9 mouse cellular contexts compared by ENCODE assay signal in the genomic region with DNA sequence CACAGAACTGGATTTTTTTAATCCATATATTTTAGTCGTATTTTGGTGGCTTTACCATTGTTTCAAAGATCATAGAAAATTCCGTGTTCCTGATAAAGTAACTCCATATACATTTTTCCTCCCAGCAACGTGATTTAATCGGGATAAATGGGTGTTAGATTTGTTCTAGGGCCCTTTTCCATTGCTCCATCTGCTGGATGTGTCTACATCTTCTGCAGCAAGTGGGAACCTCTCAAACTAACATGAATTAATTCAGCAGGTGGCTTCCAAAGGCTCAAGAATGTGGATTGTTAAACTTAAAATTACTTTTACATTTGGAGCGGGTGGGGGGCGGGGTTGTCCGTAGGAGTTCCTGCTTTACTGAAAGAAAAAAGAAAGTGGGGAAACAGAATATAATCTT.
DNase-seq lines count a peak whose midpoint lies in the region; ATAC-seq and TF ChIP-seq lines count a peak whose summit lies in the region.
"Had no signal": no experiment of that assay in that cellular context is flagged by ENCODE, and none has a peak within 500 bp of the region (broad histone marks: within the 10 kb centered on the region; RNA-seq: fewer than 3 reads in every experiment).

No protein-coding gene starts in this region.

- WGBS in liver, embryonic 11.5 days: 24% methylated on average over 7 of the region's 7 CpGs
- 16% methylated on average over 7 of the region's 7 CpGs for WGBS in liver, postnatal 0 days (ENCODE audit: insufficient replicate concordance)
- 13% methylated on average over 7 of the region's 7 CpGs for WGBS in forebrain, embryonic 13.5 days
- WGBS in limb, embryonic 10.5 days: 24% methylated on average over 7 of the region's 7 CpGs

- no peak for TF ChIP-seq CTCF in liver, postnatal 0 days (IDR thresholded peaks at IDR 0.05; ENCODE audit: low read depth)

- no peak for TF ChIP-seq EP300 in liver, postnatal 0 days (IDR thresholded peaks at IDR 0.05; ENCODE audit: low read depth)

- H3K9ac ChIP-seq in liver, embryonic 11.5 days (ENCODE audit: low read depth, low read length): no peak overlapping the region
- H3K9ac ChIP-seq in liver, postnatal 0 days (replicated peaks): no peak overlapping the region
- H3K9ac ChIP-seq in forebrain, embryonic 13.5 days: peak overlapping the region; percentile 66; the same call in 1 of the 2 replicates

- H3K4me2 ChIP-seq in liver, embryonic 11.5 days: peak overlapping the region; percentile 83; the same call in 1 of the 2 replicates
- no peak overlapping the region for H3K4me2 ChIP-seq in liver, postnatal 0 days (ENCODE audit: low read depth, low read length)
- H3K4me2 ChIP-seq in forebrain, embryonic 13.5 days: peak overlapping the region; percentile 98

- ATAC-seq in liver, embryonic 11.5 days (replicated peaks; ENCODE audit: low FRiP score): no peak
- ATAC-seq in liver, postnatal 0 days: no peak
- no peak for ATAC-seq in forebrain, embryonic 13.5 days
- no peak for ATAC-seq in inflammation-experienced regulatory T-cells, adult 6 months
- ATAC-seq: Patski had no signal

- no peak overlapping the region for H3K4me3 ChIP-seq in liver, embryonic 11.5 days (ENCODE audit: low read depth, low read length)
- H3K4me3 ChIP-seq in liver, postnatal 0 days (ENCODE audit: low read depth, low read length): no peak overlapping the region
- H3K4me3 ChIP-seq in forebrain, embryonic 13.5 days: peak overlapping the region; percentile 76
- peak overlapping the region; percentile 71; the same call in 1 of the 2 replicates for H3K4me3 ChIP-seq in limb, embryonic 10.5 days

- H3K27ac ChIP-seq in liver, embryonic 11.5 days (ENCODE audit: low read depth, low read length): no peak overlapping the region
- H3K27ac ChIP-seq in liver, postnatal 0 days (ENCODE audit: low read depth): no peak overlapping the region
- H3K27ac ChIP-seq in forebrain, embryonic 13.5 days: no peak overlapping the region
- H3K27ac ChIP-seq in limb, embryonic 10.5 days: no peak overlapping the region

- DNase-seq in liver, embryonic 11.5 days (ENCODE audit: low spot score): no peak
- no peak for DNase-seq in liver, postnatal 0 days
- DNase-seq in limb, embryonic 10.5 days (ENCODE audit: low spot score): no peak
- DNase-seq in retina, embryonic 14.5 days (ENCODE audit: low spot score): peak; percentile 21
- DNase-seq in urinary bladder, postnatal 36 days (ENCODE audit: low spot score in 2 of 2): no peak
- DNase-seq in gastrocnemius, postnatal 10 days: no peak

- H3K4me1 ChIP-seq in liver, embryonic 11.5 days (replicated peaks; ENCODE audit: control insufficient read depth, insufficient read depth, low read length): no peaks in the 10 kb centered on the region; the same call in 1 of the 2 replicates
- no peaks in the 10 kb centered on the region for H3K4me1 ChIP-seq in liver, postnatal 0 days (ENCODE audit: insufficient read depth)
- peaks cover 13% of the 10 kb centered on the region for H3K4me1 ChIP-seq in forebrain, embryonic 13.5 days
- peaks cover 14% of the 10 kb centered on the region for H3K4me1 ChIP-seq in limb, embryonic 10.5 days

- no peaks in the 10 kb centered on the region for H3K36me3 ChIP-seq in liver, embryonic 11.5 days (ENCODE audit: control insufficient read depth, insufficient read depth, low read length)
- H3K36me3 ChIP-seq in liver, postnatal 0 days (replicated peaks; ENCODE audit: insufficient read depth, low read length): no peaks in the 10 kb centered on the region
- no peaks in the 10 kb centered on the region for H3K36me3 ChIP-seq in forebrain, embryonic 13.5 days (ENCODE audit: poor library complexity, severe bottlenecking)
- H3K36me3 ChIP-seq in limb, embryonic 10.5 days: no peaks in the 10 kb centered on the region

- peaks cover 26% of the 10 kb centered on the region for H3K27me3 ChIP-seq in liver, embryonic 11.5 days (replicated peaks; ENCODE audit: control insufficient read depth, insufficient read depth, low read length)
- H3K27me3 ChIP-seq in liver, postnatal 0 days (ENCODE audit: insufficient read depth, low read length): peaks cover 21% of the 10 kb centered on the region
- peaks cover 11% of the 10 kb centered on the region for H3K27me3 ChIP-seq in forebrain, embryonic 13.5 days
- peaks cover 48% of the 10 kb centered on the region for H3K27me3 ChIP-seq in limb, embryonic 10.5 days (ENCODE audit: low read depth, poor library complexity, severe bottlenecking)

- no peaks in the 10 kb centered on the region for H3K9me3 ChIP-seq in liver, embryonic 11.5 days (ENCODE audit: control insufficient read depth, low read length)
- H3K9me3 ChIP-seq in liver, postnatal 0 days (ENCODE audit: low read length): no peaks in the 10 kb centered on the region
- H3K9me3 ChIP-seq in forebrain, embryonic 13.5 days (replicated peaks): no peaks in the 10 kb centered on the region
- no peaks in the 10 kb centered on the region for H3K9me3 ChIP-seq in limb, embryonic 10.5 days (replicated peaks)

Comparison
In these comparisons a context has a peak if more than half of its experiments do, and no peak if none do; other contexts are left out.
1. H3K4me3 ChIP-seq: peak in forebrain, embryonic 13.5 days (single experiment) and limb, embryonic 10.5 days (single experiment); none in liver, embryonic 11.5 days (single experiment) and liver, postnatal 0 days (single experiment).